Mouse (Mus musculus) liver, adult 2 months (tissue): Measurements from ENCODE around the gene Cwc22.

Experiments
- CTCF ChIP-seq: fragments of 200-500 bp; IDR thresholded peaks from 2 replicates; pipeline ENCODE4 v1.5.1; 2011; ENCODE audit warnings: low read depth, low read length, control low read depth
- POLR2A ChIP-seq: fragments of 200-500 bp; IDR thresholded peaks from 2 replicates; pipeline ENCODE4 v1.6.1; 2011; ENCODE audit warnings: low read length, control low read depth; ENCODE audit not compliant: insufficient read depth; ENCODE audit errors: extremely low read depth

DNA sequence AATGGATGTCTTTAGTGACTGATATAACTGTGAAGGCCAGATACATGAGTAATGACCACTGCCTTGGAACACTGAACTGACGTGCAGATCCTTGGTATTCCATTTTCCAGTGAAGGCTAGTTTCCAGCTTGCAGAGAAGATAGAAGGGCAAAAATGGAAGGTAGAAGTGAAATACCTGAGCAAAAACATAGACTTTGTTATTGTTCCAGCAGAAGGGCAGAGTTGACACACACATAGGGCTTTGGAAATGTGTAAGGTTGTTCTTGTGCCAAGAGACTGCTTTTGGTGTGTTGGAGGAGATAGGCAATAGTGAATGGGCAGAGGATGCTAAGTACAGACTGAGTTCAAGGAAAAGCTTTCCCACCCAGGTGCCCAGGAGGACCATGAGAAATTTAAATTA lies 28.8 kb upstream of the Cwc22 start:
- TF ChIP-seq POLR2A: no peak
- TF ChIP-seq CTCF: no peak
